Mouse (Mus musculus) embryonic facial prominence, embryonic 15.5 days (tissue): ENCODE measurements around the gene Dsp. TPM values are rescaled to one million over a fixed set of nuclear protein-coding genes. Genes with fewer than 3 reads are reported as not detected.

Experiments used
- ATAC-seq: fragments of 200-750 bp; cut with Nextera tagmentation; 2 replicates; pipeline ENCODE4 v1.8.0; 2017; ENCODE audit warnings: low read depth, moderate TSS enrichment; ENCODE audit not compliant: insufficient number of reproducible peaks, low FRiP score, low TSS enrichment
- H3K27ac ChIP-seq: fragments of 300-500 bp; sonication (generic); replicated peaks from 2 replicates; pipeline ENCODE4 v1.5.1; 2015; ENCODE audit warnings: mild to moderate bottlenecking, inconsistent platforms
- H3K27me3 ChIP-seq: fragments of 300-500 bp; sonication (generic); 2 replicates; pipeline ENCODE4 v1.6.1; 2015; ENCODE audit warnings: inconsistent platforms
- H3K36me3 ChIP-seq: fragments of 300-500 bp; sonication (generic); 2 replicates; pipeline ENCODE4 v1.6.1; 2015; ENCODE audit warnings: mild to moderate bottlenecking, inconsistent platforms
- H3K4me1 ChIP-seq: fragments of 300-500 bp; sonication (generic); 2 replicates; pipeline ENCODE4 v1.6.1; 2015; ENCODE audit warnings: inconsistent platforms
- H3K4me2 ChIP-seq: fragments of 300-500 bp; sonication (generic); replicated peaks from 2 replicates; pipeline ENCODE4 v1.6.1; 2015; ENCODE audit warnings: mild to moderate bottlenecking, inconsistent platforms
- H3K4me3 ChIP-seq: fragments of 300-500 bp; sonication (generic); replicated peaks from 2 replicates; pipeline ENCODE4 v1.5.1; 2015; ENCODE audit warnings: mild to moderate bottlenecking, inconsistent platforms
- H3K9ac ChIP-seq: fragments of 300-500 bp; sonication (generic); 2 replicates; pipeline ENCODE4 v1.6.1; 2015; ENCODE audit warnings: inconsistent platforms
- H3K9me3 ChIP-seq: fragments of 300-500 bp; sonication (generic); replicated peaks from 2 replicates; pipeline ENCODE4 v1.6.1; 2016; ENCODE audit warnings: inconsistent platforms
- WGBS: fragments of 180-500 bp; shearing (Covaris S2); methylation state at CpG from one replicate; pipeline ENCODE4 v1.1.7; 2015; 5-methylcytosine and 5-hydroxymethylcytosine counted together
- polyA plus RNA-seq: library from polyadenylated mRNA; unstranded; fragments of >200 nt; fragmentation: Nextera tagmentation; extraction: Ambion mirVana; gene quantifications from 2 replicates; pipeline ENCODE4 v1.2.1, GENCODE M21; 2015

Dsp gene
- polyA plus RNA-seq, 1 experiment from 2014 or later: 48.5 TPM

DNA sequence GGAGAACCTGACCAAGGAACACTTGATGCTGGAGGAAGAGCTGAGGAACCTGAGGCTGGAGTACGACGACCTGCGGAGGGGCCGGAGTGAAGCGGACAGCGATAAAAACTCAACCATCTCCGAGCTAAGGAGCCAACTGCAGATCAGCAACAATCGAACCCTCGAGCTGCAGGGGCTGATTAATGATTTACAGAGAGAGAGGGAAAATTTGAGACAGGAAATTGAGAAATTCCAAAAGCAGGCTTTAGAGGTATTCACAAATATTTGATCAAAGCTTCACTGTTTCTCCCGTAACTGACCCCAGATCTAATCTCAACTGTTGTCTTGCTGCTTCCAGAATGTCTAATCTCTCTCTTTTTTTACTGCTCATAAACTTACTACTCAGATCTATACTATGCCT lies 42.3 kb downstream of the Dsp start:
- ATAC-seq: no peak
- no peaks in the 10 kb centered on the region for H3K4me1 ChIP-seq
- no peak overlapping the region for H3K4me3 ChIP-seq
- H3K4me2 ChIP-seq: no peak overlapping the region
- peaks cover 62% of the 10 kb centered on the region for H3K36me3 ChIP-seq
- H3K9ac ChIP-seq: no peak overlapping the region
- no peak overlapping the region for H3K27ac ChIP-seq
- peaks cover 21% of the 10 kb centered on the region for H3K9me3 ChIP-seq
- no peaks in the 10 kb centered on the region for H3K27me3 ChIP-seq
- 85% methylated on average over 10 of the region's 10 CpGs for WGBS

- Histone ChIP-seq H3K27me3 (no peaks in the 10 kb centered on the region), H3K9ac (no peak overlapping the region), H3K4me1 (peaks cover 9% of the 10 kb centered on the region), H3K36me3 (peaks cover 13% of the 10 kb centered on the region), H3K4me2 (no peak overlapping the region), H3K27ac (no peak overlapping the region), H3K4me3 (no peak overlapping the region), H3K9me3 (peaks cover 10% of the 10 kb centered on the region)
- WGBS: 76% methylated on average over 6 of the region's 6 CpGs
- ATAC-seq: no peak
Measured at GRCm38 (mm10) chr13:38201413-38201812, 50.3 kb downstream of the Dsp start.

DNA sequence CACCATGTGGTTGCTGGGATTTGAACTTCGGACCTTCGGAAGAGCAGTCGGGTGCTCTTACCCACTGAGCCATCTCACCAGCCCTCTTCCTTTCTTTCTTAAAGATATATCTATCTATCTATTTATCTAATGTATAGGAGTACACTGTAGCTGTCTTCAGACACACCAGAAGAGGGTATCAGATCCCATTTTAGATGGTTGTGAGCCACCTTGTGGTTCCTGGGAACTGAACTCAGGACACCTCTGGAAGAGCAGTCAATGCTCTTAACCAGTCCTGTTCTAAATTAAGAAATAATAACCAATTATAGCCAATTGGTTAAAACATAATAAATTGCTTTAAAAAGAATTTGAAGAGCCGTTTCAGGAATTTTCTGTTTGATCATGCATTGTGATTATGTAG lies 53.1 kb downstream of the Dsp start:
- ATAC-seq: no peak
- H3K36me3 ChIP-seq: peaks cover 2% of the 10 kb centered on the region; the same call in 1 of the 2 replicates
- no peak overlapping the region for H3K27ac ChIP-seq
- no peak overlapping the region for H3K9ac ChIP-seq
- H3K27me3 ChIP-seq: no peaks in the 10 kb centered on the region
- H3K4me1 ChIP-seq: peaks cover 10% of the 10 kb centered on the region
- no peaks in the 10 kb centered on the region for H3K9me3 ChIP-seq
- peak overlapping the region; percentile 63 for H3K4me2 ChIP-seq
- H3K4me3 ChIP-seq: peak overlapping the region; percentile 64
- 55% methylated on average over 4 of the region's 4 CpGs for WGBS

DNA sequence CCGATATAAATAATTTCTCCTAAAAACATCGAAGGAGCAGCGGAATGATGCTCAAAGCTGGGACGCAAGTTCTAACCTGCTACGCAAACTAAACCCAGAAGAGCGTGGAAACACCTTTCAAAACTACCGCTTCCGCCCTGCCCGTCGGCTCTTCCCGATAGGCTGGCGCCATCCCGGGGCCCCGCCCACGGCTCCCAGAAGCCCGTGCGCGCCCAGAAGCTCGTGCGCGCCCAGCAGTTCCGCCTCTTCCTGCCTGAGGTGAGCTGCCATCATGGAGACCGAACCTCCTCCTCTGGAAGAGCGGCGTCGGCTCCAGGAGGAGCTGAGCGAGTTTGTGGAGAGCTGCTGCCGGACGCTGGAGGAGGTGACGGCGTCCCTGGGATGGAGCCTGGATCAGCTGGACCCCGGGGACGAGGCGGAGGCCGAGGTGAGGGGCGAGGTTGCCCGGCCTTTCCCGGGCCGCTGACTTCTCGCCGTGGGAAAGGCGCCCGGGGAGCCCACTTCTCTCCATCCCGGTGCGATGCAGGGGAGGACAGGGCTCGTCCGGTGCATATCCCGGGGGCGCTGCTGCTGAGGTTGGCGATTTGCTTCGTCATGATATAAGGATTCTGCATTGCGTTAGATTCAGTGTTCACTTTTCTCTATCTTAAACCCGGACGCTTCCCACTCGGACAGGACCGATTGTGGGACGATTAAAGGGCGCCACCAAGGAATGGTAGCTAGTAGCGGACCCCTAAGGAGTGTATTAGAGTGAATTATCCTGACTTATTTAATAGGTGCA lies 53.8 kb downstream of the Dsp start, which contains the start of gene Snrnp48:
Gene Snrnp48 (plus strand): TSS at position 237 of the 781 bp plus-strand sequence.
- Histone ChIP-seq H3K9me3 (no peaks in the 10 kb centered on the region), H3K9ac (peak within 1 kb of the TSS; percentile 60), H3K36me3 (peaks cover 3% of the 10 kb centered on the region), H3K4me2 (peak within 1 kb of the TSS; percentile 63), H3K27ac (peak within 1 kb of the TSS; percentile 84), H3K4me1 (peaks cover 10% of the 10 kb centered on the region), H3K27me3 (no peaks in the 10 kb centered on the region), H3K4me3 (peak within 1 kb of the TSS; percentile 64)
- under 1% methylated on average over 59 of the region's 59 CpGs for WGBS
- peak; percentile 96 for ATAC-seq

- H3K4me2 ChIP-seq: no peak overlapping the region
- no peak for ATAC-seq
- no peaks in the 10 kb centered on the region for H3K9me3 ChIP-seq
- H3K27ac ChIP-seq: no peak overlapping the region
- H3K4me3 ChIP-seq: no peak overlapping the region
- no peak overlapping the region for H3K9ac ChIP-seq
- peaks cover 4% of the 10 kb centered on the region for H3K4me1 ChIP-seq
- 92% methylated on average over 5 of the region's 5 CpGs for WGBS
- no peaks in the 10 kb centered on the region for H3K27me3 ChIP-seq
- peaks cover 41% of the 10 kb centered on the region for H3K36me3 ChIP-seq
Measured at GRCm38 (mm10) chr13:38211122-38211521, 60.0 kb downstream of the Dsp start.

DNA sequence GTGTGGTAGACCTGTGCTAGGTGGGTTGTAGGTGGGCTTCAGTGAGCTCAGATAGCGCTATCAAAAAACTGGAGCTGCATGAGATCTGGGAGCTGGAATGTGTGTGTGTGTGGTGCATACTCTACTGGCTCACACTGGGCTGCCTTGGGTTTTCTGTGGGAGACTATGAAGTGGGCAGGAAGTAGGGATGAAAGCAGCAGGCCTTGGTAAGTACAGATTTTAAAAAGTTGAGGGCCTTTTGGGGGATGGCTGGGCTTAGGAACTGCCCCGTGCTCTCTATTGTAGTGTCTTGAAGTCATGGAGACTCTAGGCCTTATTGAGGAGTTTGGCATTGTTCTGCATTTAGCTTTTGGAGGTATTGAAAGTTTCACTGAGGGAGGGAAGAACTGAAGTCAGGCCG lies 67.6 kb downstream of the Dsp start:
- Histone ChIP-seq H3K4me2 (no peak overlapping the region), H3K4me1 (no peaks in the 10 kb centered on the region), H3K36me3 (peaks cover 82% of the 10 kb centered on the region), H3K9ac (no peak overlapping the region), H3K27me3 (no peaks in the 10 kb centered on the region), H3K4me3 (no peak overlapping the region), H3K27ac (no peak overlapping the region), H3K9me3 (no peaks in the 10 kb centered on the region)
- no peak for ATAC-seq
- 100% methylated on average over 3 of the region's 3 CpGs for WGBS

GRCm38 (mm10) chr13:38220331-38220730 lies 69.2 kb downstream of the Dsp start:
- peaks cover 91% of the 10 kb centered on the region for H3K36me3 ChIP-seq
- H3K9ac ChIP-seq: no peak overlapping the region
- WGBS: 96% methylated on average over 6 of the region's 6 CpGs
- H3K4me2 ChIP-seq: no peak overlapping the region
- H3K4me1 ChIP-seq: no peaks in the 10 kb centered on the region
- H3K27ac ChIP-seq: no peak overlapping the region
- ATAC-seq: no peak
- H3K9me3 ChIP-seq: no peaks in the 10 kb centered on the region
- no peak overlapping the region for H3K4me3 ChIP-seq
- H3K27me3 ChIP-seq: no peaks in the 10 kb centered on the region

GRCm38 (mm10) chr13:38230177-38230821 lies 79.2 kb downstream of the Dsp start:
- no peaks in the 10 kb centered on the region for H3K9me3 ChIP-seq
- no peak overlapping the region for H3K4me3 ChIP-seq
- H3K36me3 ChIP-seq: peaks cover 28% of the 10 kb centered on the region
- H3K27ac ChIP-seq: no peak overlapping the region
- WGBS: 72% methylated on average over 9 of the region's 9 CpGs
- H3K27me3 ChIP-seq: no peaks in the 10 kb centered on the region
- ATAC-seq: no peak
- H3K4me1 ChIP-seq: no peaks in the 10 kb centered on the region
- no peak overlapping the region for H3K9ac ChIP-seq
- no peak overlapping the region for H3K4me2 ChIP-seq

- peaks cover 17% of the 10 kb centered on the region for H3K36me3 ChIP-seq
- no peaks in the 10 kb centered on the region for H3K27me3 ChIP-seq
- no peak overlapping the region for H3K9ac ChIP-seq
- H3K27ac ChIP-seq: no peak overlapping the region
- WGBS: 83% methylated on average over 4 of the region's 4 CpGs
- H3K4me3 ChIP-seq: no peak overlapping the region
- no peaks in the 10 kb centered on the region for H3K4me1 ChIP-seq
- no peaks in the 10 kb centered on the region for H3K9me3 ChIP-seq
- no peak overlapping the region for H3K4me2 ChIP-seq
- no peak for ATAC-seq
Measured at GRCm38 (mm10) chr13:38232411-38232810, 81.3 kb downstream of the Dsp start.

DNA sequence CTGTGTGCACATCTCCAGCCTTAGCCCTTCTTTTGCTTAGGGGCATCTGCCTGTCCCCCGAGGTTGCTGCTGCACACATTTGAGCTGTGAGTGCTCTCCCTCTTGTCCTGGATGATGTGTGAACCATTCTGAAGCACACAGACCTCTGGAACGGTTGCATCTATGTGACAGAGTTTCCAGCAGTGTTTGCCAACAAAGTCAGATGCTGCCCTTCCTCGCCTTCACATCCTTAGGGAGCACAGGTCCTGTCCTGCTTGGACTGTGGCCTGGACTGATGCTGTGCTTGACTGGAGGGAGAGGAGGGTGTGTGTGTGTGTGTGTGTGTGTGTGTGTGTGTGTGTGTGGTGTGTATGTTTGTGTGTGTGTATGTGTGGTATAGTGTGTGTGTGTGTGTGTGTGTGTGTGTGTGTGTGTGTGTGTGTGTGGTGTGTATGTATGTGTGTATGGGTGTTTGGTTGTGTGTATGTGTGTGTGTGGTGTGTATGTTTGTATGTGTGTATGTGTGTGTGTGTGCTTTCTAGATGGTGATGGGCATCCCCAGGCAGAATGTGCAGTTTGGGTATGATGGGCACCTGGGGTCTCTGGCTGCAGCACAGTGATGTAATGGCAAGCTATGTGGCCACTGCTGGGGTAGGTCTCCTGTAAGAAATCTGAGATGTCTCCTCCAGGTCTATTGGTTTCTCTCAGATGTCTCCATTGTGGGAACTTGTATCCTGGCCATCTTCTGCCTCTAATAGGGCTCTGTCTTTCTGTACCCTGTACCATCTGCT lies 81.9 kb downstream of the Dsp start:
- Histone ChIP-seq H3K27me3 (no peaks in the 10 kb centered on the region), H3K9me3 (no peaks in the 10 kb centered on the region), H3K4me3 (no peak overlapping the region), H3K9ac (no peak overlapping the region), H3K4me2 (no peak overlapping the region), H3K27ac (no peak overlapping the region), H3K36me3 (peaks cover 12% of the 10 kb centered on the region), H3K4me1 (no peaks in the 10 kb centered on the region)
- 61% methylated on average over 3 of the region's 3 CpGs for WGBS
- ATAC-seq: no peak

- Histone ChIP-seq H3K4me1 (no peaks in the 10 kb centered on the region), H3K9me3 (no peaks in the 10 kb centered on the region), H3K27ac (no peak overlapping the region), H3K9ac (no peak overlapping the region), H3K36me3 (no peaks in the 10 kb centered on the region), H3K4me2 (no peak overlapping the region), H3K27me3 (no peaks in the 10 kb centered on the region), H3K4me3 (no peak overlapping the region)
- WGBS: 74% methylated on average over 5 of the region's 5 CpGs
- ATAC-seq: no peak
Measured at GRCm38 (mm10) chr13:38234651-38235050, 83.6 kb downstream of the Dsp start.
